Mouse (Mus musculus): ENCODE measurements at regions not wholly inside any gene's neighbourhood (a gene's known extent, or its start where the extent isn't known, plus 50 kb on each side); places are given as distances from the start of the nearest gene placed in this dataset.
A peak's percentile ranks its signal among the peaks of the same experiment; 100 is the strongest.

DNA sequence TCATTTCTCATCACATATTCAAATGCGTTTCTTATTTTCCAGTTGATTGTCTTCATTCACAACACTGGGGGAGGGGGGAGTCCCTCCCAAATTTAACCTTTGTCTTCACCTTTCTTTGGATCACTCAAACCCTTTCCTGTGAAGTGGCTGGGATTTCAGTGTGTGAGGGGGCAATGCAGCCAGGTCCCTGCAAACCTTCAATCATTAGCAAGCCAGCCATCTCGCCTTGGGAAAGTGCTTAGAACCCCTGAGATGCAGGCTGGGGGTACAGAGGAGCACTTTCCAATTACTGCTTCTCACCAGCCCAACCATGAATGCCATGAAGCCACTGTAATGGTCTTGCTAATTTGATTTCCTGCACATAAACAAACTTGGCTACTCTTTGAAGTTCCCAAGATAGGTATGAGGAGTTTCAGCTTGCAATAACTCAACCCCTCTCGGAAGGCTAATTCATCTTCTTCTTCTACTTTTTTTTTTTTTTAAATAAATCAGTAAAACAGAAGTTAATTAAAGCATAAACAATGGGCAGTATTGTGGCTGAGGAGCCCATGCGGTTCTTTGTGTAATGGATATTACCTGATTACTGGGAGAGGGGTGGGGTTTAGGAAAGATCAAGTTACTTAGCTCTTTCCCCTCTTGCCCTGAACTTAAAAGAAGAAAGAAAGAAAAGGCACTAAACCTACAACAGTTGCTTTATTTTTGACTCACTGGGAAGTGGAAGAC is 486.3 kb downstream of the 1700129C05Rik start:
- H3K27me3 ChIP-seq, result no peaks in the 10 kb centered on the region
- ATAC-seq (ENCODE audit: low FRiP score, low read depth), result no peak
- peaks cover 11% of the 10 kb centered on the region for H3K4me1 ChIP-seq
- H3K27ac ChIP-seq (replicated peaks), result no peak overlapping the region
- H3K4me2 ChIP-seq (replicated peaks), result no peak overlapping the region
- no peak overlapping the region for H3K4me3 ChIP-seq
- H3K9me3 ChIP-seq, result no peaks in the 10 kb centered on the region
- WGBS, result 18% methylated on average over 4 of the region's 4 CpGs
- H3K36me3 ChIP-seq, result no peaks in the 10 kb centered on the region
- no peak overlapping the region for H3K9ac ChIP-seq (replicated peaks)

DNA sequence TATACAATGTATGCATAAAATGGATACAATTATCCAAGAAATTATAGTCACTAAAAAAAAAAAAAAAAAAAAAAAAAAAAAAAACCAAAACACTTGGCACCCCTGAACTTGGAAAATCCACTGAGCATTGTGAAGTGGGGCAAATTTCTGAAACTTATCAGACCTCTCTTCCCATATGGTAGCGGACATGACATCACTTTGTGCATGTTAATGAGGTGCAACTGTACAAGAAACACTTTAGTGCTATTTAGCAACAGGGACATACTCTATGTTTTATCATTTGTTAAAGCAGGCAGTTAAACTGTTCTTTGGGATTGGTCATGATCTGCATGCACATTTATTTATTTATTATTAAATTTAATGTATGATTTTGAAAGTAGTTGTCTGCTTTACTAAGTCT is 489.7 kb downstream of the 1700129C05Rik start:
- WGBS, result 97% methylated on average over 1 of the region's 1 CpGs
- Histone ChIP-seq H3K36me3 (no peaks in the 10 kb centered on the region), H3K4me2 (replicated peaks) (no peak overlapping the region), H3K27ac (replicated peaks) (no peak overlapping the region), H3K9ac (replicated peaks) (no peak overlapping the region), H3K4me1 (peaks cover 13% of the 10 kb centered on the region), H3K9me3 (no peaks in the 10 kb centered on the region), H3K4me3 (no peak overlapping the region), H3K27me3 (no peaks in the 10 kb centered on the region)
- no peak for ATAC-seq (ENCODE audit: low FRiP score, low read depth)

- Histone ChIP-seq H3K9me3 (no peaks in the 10 kb centered on the region), H3K27ac (replicated peaks) (no peak overlapping the region), H3K4me1 (peaks cover 13% of the 10 kb centered on the region), H3K27me3 (no peaks in the 10 kb centered on the region), H3K36me3 (no peaks in the 10 kb centered on the region), H3K4me3 (no peak overlapping the region), H3K9ac (replicated peaks) (no peak overlapping the region), H3K4me2 (replicated peaks) (no peak overlapping the region)
- no peak for ATAC-seq (ENCODE audit: low FRiP score, low read depth)
- 74% methylated on average over 3 of the region's 3 CpGs for WGBS
Observed at GRCm38 (mm10) chr14:58652004-58652403, 490.7 kb downstream of the 1700129C05Rik start.

DNA sequence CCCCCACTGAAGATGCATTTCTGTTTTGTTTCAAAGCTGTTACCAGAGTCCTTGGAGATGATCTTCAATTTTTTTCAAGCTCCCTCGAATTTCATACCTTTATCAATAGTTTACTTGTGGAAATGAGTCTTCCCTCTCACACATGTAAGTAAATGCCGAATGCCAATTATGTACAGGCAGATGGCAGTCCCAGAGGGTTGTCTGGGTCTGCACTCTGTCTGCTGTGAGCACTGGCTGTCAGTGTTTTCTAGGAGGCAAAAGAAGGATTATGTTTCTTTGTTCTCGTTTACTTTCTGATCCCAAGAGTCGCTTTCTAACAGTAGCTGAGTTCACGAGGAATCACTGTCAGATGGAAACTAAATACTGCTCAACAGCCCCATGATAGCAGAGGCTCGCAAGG is 491.5 kb downstream of the 1700129C05Rik start:
- ATAC-seq (ENCODE audit: low FRiP score, low read depth), result no peak
- no peaks in the 10 kb centered on the region for H3K36me3 ChIP-seq
- WGBS, result 37% methylated on average over 6 of the region's 6 CpGs
- H3K4me2 ChIP-seq (replicated peaks), result no peak overlapping the region
- H3K4me3 ChIP-seq, result no peak overlapping the region
- no peaks in the 10 kb centered on the region for H3K27me3 ChIP-seq
- H3K9ac ChIP-seq (replicated peaks), result no peak overlapping the region
- H3K27ac ChIP-seq (replicated peaks), result no peak overlapping the region
- H3K4me1 ChIP-seq, result peaks cover 6% of the 10 kb centered on the region
- no peaks in the 10 kb centered on the region for H3K9me3 ChIP-seq

DNA sequence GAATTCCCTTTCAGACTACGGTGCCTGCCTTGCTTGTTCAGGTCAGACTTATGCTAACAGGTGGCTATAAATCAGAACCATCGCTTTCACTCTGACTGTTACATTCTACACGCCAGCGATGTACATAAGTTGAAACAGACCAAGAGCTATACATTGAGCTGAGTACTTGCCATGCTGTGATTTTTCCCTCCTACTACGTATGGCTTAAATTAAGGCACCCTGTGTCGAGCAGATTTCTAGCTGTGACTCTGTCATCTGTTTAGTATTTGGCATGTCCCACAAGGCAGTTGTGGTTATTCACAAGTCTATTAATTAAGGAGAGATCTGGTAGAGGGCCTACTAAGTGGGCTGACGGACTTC is 504.4 kb downstream of the 1700129C05Rik start:
- Histone ChIP-seq H3K4me2 (replicated peaks) (no peak overlapping the region), H3K9me3 (no peaks in the 10 kb centered on the region), H3K27me3 (peaks cover 26% of the 10 kb centered on the region), H3K4me3 (no peak overlapping the region), H3K4me1 (peaks cover 13% of the 10 kb centered on the region), H3K27ac (replicated peaks) (no peak overlapping the region), H3K36me3 (no peaks in the 10 kb centered on the region), H3K9ac (replicated peaks) (no peak overlapping the region)
- 79% methylated on average over 7 of the region's 7 CpGs for WGBS
- ATAC-seq (ENCODE audit: low FRiP score, low read depth), result no peak

- H3K9me3 ChIP-seq, result no peaks in the 10 kb centered on the region
- no peak overlapping the region for H3K4me2 ChIP-seq (replicated peaks)
- no peak overlapping the region for H3K9ac ChIP-seq (replicated peaks)
- H3K4me1 ChIP-seq, result peaks cover 13% of the 10 kb centered on the region
- peaks cover 28% of the 10 kb centered on the region for H3K27me3 ChIP-seq
- no peak overlapping the region for H3K27ac ChIP-seq (replicated peaks)
- WGBS, result 40% methylated on average over 13 of the region's 13 CpGs
- no peak overlapping the region for H3K4me3 ChIP-seq
- no peaks in the 10 kb centered on the region for H3K36me3 ChIP-seq
- ATAC-seq (ENCODE audit: low FRiP score, low read depth), result peak; percentile 68
Observed at GRCm38 (mm10) chr14:58637405-58638336, 505.0 kb downstream of the 1700129C05Rik start.

DNA sequence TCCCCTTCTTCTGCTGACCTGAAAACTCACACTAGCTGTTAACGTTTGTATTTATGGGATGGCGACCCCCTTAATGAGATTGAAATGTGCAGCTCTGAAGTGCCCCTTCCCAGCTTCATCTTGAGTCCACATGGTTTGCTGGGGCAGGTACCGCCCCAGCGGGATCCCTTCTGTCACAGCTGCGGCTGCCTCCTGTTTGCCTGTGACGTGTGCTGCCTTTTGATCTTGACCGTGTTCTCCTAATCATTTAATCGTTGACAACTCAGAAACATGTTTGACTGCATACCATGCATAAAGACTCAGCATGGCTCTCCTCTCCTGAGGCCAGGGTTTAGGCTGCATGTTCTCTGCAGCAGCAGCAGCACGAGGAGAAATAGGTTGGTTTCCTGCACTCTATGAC is 511.5 kb downstream of the 1700129C05Rik start:
- no peak overlapping the region for H3K9ac ChIP-seq (replicated peaks)
- H3K36me3 ChIP-seq, result no peaks in the 10 kb centered on the region
- H3K4me2 ChIP-seq (replicated peaks), result no peak overlapping the region
- no peak overlapping the region for H3K4me3 ChIP-seq
- H3K9me3 ChIP-seq, result no peaks in the 10 kb centered on the region
- peak; percentile 49 for ATAC-seq (ENCODE audit: low FRiP score, low read depth)
- peaks cover 7% of the 10 kb centered on the region; the same call in 1 of the 2 replicates for H3K4me1 ChIP-seq
- 37% methylated on average over 9 of the region's 9 CpGs for WGBS
- H3K27ac ChIP-seq (replicated peaks), result no peak overlapping the region
- peaks cover 32% of the 10 kb centered on the region for H3K27me3 ChIP-seq

DNA sequence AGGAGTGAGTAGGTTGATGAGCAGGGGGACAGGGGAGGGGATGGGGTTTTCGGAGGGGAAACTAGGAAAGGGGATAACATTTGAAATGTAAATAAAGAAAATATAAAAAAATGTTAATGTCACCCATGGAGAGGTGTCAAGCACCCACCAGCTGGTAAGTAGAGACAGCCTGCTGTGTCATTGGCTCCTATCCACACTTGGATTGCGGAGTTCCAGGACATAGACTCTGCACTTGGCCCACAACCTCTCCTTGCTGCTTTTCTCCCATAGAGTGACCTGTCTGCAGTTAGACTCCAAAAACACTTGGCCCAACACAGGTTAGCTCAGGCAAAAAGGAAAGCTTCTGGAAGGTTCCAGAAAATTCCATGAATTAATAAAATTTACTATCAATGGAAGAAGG is 514.4 kb downstream of the 1700129C05Rik start:
- H3K9ac ChIP-seq (replicated peaks), result no peak overlapping the region
- no peak overlapping the region for H3K27ac ChIP-seq (replicated peaks)
- no peaks in the 10 kb centered on the region for H3K9me3 ChIP-seq
- H3K36me3 ChIP-seq, result no peaks in the 10 kb centered on the region
- no peak overlapping the region for H3K4me2 ChIP-seq (replicated peaks)
- H3K27me3 ChIP-seq, result peaks cover 11% of the 10 kb centered on the region
- peaks cover 7% of the 10 kb centered on the region; the same call in 1 of the 2 replicates for H3K4me1 ChIP-seq
- no peak for ATAC-seq (ENCODE audit: low FRiP score, low read depth)
- no peak overlapping the region for H3K4me3 ChIP-seq
- WGBS, result 85% methylated on average over 2 of the region's 2 CpGs

DNA sequence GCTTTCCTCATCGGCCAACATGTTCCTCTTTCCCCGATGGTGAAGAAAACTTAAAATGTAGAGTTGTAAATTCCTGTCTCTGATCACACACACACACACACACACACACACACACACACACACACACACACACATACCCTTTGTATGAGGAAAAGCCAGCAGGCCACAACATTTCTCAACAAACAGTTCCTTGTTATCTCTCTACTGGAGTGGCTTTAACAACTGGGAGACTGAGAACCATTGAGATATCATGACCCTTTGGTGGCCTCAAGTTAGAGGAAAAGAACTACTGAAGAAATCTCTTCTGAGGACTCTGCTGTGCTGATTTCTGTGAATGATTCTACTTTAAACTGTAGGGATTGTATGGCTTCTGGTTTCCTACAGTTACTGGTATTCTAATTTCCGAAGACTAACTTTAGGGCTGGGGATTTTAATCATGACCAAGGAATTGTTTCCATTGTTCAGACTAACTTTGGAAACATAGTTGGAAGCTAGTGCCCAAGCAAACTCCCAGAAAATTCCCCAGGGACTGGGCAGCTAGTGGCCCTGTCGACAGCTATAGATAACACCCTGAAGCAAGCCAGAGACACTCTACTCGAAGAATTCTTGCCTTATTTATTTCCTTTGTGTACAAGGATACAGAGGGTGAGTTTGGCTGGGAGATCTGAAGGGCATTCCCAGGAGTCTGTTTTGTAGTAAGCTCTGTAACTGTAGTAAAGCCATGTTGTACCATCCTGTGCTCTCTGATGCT is 516.0 kb downstream of the 1700129C05Rik start:
- Histone ChIP-seq H3K9me3 (no peaks in the 10 kb centered on the region), H3K27me3 (peaks cover 3% of the 10 kb centered on the region; the same call in 1 of the 2 replicates), H3K4me1 (peaks cover 7% of the 10 kb centered on the region; the same call in 1 of the 2 replicates), H3K9ac (replicated peaks) (no peak overlapping the region), H3K36me3 (no peaks in the 10 kb centered on the region), H3K4me2 (replicated peaks) (no peak overlapping the region), H3K4me3 (no peak overlapping the region), H3K27ac (replicated peaks) (no peak overlapping the region)
- no peak for ATAC-seq (ENCODE audit: low FRiP score, low read depth)
- 88% methylated on average over 5 of the region's 5 CpGs for WGBS

DNA sequence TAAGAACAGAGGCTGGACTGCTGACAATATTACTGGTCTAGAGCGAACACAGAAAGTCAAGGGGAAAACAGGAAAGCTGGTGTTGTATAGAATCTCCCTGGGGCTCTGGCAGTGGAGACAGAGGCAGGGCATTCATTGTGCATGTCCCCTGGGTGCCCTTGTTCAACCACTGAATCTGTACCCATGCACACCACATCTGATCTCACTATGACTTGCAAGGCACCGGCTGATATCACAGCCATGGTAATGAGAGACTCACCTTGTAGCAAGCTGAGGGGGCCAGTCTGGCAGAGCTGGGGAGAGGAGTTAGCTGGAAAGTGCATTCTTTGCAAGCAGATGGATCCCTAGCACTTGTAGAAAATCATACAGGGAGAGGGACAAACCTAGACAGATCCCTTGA is 522.5 kb downstream of the 1700129C05Rik start:
- H3K4me2 ChIP-seq (replicated peaks), result no peak overlapping the region
- whole genome bisulfite sequencing, result 94% methylated on average over 2 of the region's 2 CpGs
- ATAC-seq (ENCODE audit: low FRiP score, low read depth), result no peak

DNA sequence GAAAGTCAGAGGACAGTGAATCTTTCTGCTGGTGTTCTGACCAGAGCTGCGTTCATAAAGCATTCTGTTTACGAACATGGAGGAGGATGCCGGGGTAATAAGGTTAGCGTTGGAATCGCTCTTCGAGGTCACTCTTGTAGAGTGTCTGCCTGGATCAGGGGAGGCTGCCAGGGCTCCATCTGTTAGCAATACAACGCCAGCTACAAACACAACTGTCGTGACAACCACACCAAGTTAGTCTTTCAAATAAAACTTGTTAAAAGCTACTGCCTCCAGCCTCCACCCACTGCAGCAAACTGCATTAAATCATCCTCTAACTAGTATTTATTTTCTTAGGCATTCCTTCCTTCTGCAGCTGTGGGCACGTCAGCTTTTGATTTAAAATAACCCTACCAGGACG is 525.0 kb downstream of the 1700129C05Rik start:
- Histone ChIP-seq H3K36me3 (no peaks in the 10 kb centered on the region), H3K9ac (replicated peaks) (no peak overlapping the region), H3K4me2 (replicated peaks) (no peak overlapping the region), H3K4me3 (no peak overlapping the region), H3K4me1 (no peaks in the 10 kb centered on the region), H3K9me3 (no peaks in the 10 kb centered on the region), H3K27ac (replicated peaks) (no peak overlapping the region), H3K27me3 (no peaks in the 10 kb centered on the region)
- 85% methylated on average over 10 of the region's 10 CpGs for WGBS
- ATAC-seq (ENCODE audit: low FRiP score, low read depth), result no peak

More for the DNA sequence above, 522.5 kb downstream of the 1700129C05Rik start:
- no peaks in the 10 kb centered on the region for H3K36me3 ChIP-seq
- H3K27ac ChIP-seq (replicated peaks), result no peak overlapping the region
- no peaks in the 10 kb centered on the region for H3K4me1 ChIP-seq
- no peaks in the 10 kb centered on the region for H3K27me3 ChIP-seq
- H3K9ac ChIP-seq (replicated peaks), result no peak overlapping the region
- H3K9me3 ChIP-seq, result no peaks in the 10 kb centered on the region
- H3K4me3 ChIP-seq, result no peak overlapping the region

DNA sequence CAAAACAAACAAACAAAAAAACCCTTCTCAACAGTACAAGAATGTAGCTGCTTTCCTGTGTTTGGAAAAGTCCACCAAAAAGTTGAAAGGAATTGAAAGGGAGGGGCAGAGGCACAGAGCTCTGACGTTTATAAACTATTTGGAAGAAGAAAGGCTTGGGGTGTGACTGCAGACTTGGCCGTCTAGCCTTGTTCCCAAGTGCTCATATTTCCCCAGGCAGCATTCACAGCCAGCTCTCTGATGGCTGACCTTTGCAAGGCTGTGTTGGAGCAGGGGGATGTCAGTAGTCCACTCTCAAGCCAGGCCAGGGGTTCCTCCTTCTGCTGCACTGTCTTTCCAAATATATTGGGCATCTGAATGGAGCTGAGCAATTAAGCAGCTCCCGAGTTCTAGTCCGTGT is 534.5 kb downstream of the 1700129C05Rik start:
- Histone ChIP-seq H3K4me2 (replicated peaks) (no peak overlapping the region), H3K27ac (replicated peaks) (no peak overlapping the region), H3K9ac (replicated peaks) (no peak overlapping the region), H3K27me3 (no peaks in the 10 kb centered on the region), H3K4me1 (no peaks in the 10 kb centered on the region), H3K36me3 (no peaks in the 10 kb centered on the region), H3K4me3 (no peak overlapping the region), H3K9me3 (no peaks in the 10 kb centered on the region)
- ATAC-seq (ENCODE audit: low FRiP score, low read depth), result no peak
- WGBS, result 65% methylated on average over 4 of the region's 4 CpGs
